Mouse (Mus musculus): ENCODE results near the gene Ildr1. TPM values are rescaled to one million over a fixed set of nuclear protein-coding genes. Genes with fewer than 3 reads are reported as not detected.

Ildr1 gene
- polyA plus RNA-seq, 2 experiments: 0.03 to 0.08 TPM

DNA sequence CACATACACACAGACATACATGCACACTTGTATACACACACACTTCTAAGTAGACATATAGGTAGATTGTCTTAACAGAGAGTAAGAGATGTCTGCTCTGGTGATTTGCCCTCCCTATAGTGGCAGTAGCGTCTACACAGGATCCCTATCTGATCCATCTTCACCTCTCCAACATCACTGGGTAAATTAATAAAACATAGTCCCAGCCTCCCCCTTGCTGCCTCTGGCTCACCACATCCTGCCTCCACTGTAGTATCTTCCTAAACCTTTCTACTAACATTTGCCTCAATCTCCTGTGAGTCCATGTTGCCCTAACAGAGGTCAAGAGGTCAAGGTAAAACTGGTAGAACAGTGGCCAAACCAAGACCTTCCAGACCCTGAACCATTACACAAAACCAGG, 38.6 kb upstream of the Ildr1 start:
- H3K27ac ChIP-seq: no peak overlapping the region
- no peak overlapping the region for H3K9ac ChIP-seq (replicated peaks)
- 69% methylated on average over 1 of the region's 1 CpGs for WGBS (ENCODE audit: insufficient replicate concordance)
- DNase-seq (ENCODE audit: low read depth in 3 of 3, low spot score in 3 of 3): no peak
- H3K4me2 ChIP-seq (ENCODE audit: low read depth): no peak overlapping the region
- H3K27me3 ChIP-seq (ENCODE audit: control insufficient read depth, insufficient read depth, low read length): no peaks in the 10 kb centered on the region
- H3K4me1 ChIP-seq (replicated peaks; ENCODE audit: control insufficient read depth in 2 of 2, insufficient read depth in 2 of 2, low read length in 1 of 2): no peaks in the 10 kb centered on the region
- ATAC-seq (ENCODE audit: insufficient read depth): no peak
- no peaks in the 10 kb centered on the region for H3K9me3 ChIP-seq (ENCODE audit: control insufficient read depth, low read length)
- TF ChIP-seq EP300 (IDR thresholded peaks at IDR 0.05; ENCODE audit: low read depth) (no peak), CTCF (IDR thresholded peaks at IDR 0.05; ENCODE audit: low read depth) (no peak)
- no peaks in the 10 kb centered on the region for H3K36me3 ChIP-seq (replicated peaks; ENCODE audit: control insufficient read depth, insufficient read depth, low read depth)
- no peak overlapping the region for H3K4me3 ChIP-seq (ENCODE audit: insufficient read depth in 1 of 2, low read depth in 2 of 2, low read length in 2 of 2)

DNA sequence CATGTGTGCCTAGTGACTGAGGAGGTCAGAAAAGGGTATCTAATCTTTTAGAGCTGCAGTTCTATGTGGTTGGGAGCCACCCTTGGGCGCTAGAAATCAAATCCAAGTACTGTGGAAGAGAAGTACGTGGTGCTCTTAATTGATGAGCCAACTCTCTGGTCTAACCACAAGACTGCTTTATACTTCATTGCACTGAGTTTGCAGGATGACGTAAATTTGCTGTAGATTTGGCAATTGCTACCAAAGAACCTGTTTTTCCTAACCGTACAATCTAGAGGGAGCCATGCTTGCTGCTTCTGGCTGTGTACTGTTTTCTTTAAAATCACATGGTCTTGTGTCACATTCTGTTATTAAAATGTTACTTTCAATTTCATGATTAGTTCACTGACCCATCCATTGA, 37.9 kb upstream of the Ildr1 start:
- H3K4me2 ChIP-seq (ENCODE audit: low read depth): no peak overlapping the region
- no peaks in the 10 kb centered on the region for H3K27me3 ChIP-seq (ENCODE audit: control insufficient read depth, insufficient read depth, low read length)
- DNase-seq (ENCODE audit: low read depth in 3 of 3, low spot score in 3 of 3) (no peak), ATAC-seq (ENCODE audit: insufficient read depth) (no peak)
- no peaks in the 10 kb centered on the region for H3K4me1 ChIP-seq (replicated peaks; ENCODE audit: control insufficient read depth in 2 of 2, insufficient read depth in 2 of 2, low read length in 1 of 2)
- H3K4me3 ChIP-seq (ENCODE audit: insufficient read depth in 1 of 2, low read depth in 2 of 2, low read length in 2 of 2): no peak overlapping the region
- no peak overlapping the region for H3K27ac ChIP-seq
- no peak overlapping the region for H3K9ac ChIP-seq (replicated peaks)
- 46% methylated on average over 4 of the region's 4 CpGs for WGBS (ENCODE audit: insufficient replicate concordance)
- H3K36me3 ChIP-seq (replicated peaks; ENCODE audit: control insufficient read depth, insufficient read depth, low read depth): no peaks in the 10 kb centered on the region
- no peaks in the 10 kb centered on the region for H3K9me3 ChIP-seq (ENCODE audit: control insufficient read depth, low read length)
- no peak for TF ChIP-seq EP300 (IDR thresholded peaks at IDR 0.05; ENCODE audit: low read depth)
- no peak for TF ChIP-seq CTCF (IDR thresholded peaks at IDR 0.05; ENCODE audit: low read depth)

DNA sequence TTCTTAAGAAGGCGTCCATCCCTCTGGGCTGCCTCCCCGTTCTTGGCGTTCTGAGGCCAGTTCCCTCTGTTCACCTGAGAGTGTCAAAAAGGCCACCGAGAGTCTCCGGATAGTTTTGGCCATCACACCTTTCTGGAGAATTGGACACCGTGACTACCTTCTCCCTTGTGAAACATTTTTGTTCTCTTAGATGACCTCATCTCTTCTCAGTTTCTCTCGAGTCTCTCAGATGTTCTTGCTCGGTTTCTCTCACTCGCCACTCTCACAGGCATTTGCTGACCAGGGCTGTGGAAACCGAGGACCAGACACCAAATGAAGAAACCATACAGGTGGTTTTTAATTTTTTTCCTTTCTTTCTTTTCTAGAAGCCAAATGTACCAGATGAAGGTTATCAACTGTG, 32.4 kb upstream of the Ildr1 start:
- Histone ChIP-seq H3K4me3 (ENCODE audit: insufficient read depth in 1 of 2, low read depth in 2 of 2, low read length in 2 of 2) (no peak overlapping the region), H3K27ac (no peak overlapping the region), H3K9ac (replicated peaks) (no peak overlapping the region), H3K36me3 (replicated peaks; ENCODE audit: control insufficient read depth, insufficient read depth, low read depth) (no peaks in the 10 kb centered on the region), H3K4me2 (ENCODE audit: low read depth) (no peak overlapping the region), H3K9me3 (ENCODE audit: control insufficient read depth, low read length) (no peaks in the 10 kb centered on the region), H3K27me3 (ENCODE audit: control insufficient read depth, insufficient read depth, low read length) (no peaks in the 10 kb centered on the region), H3K4me1 (replicated peaks; ENCODE audit: control insufficient read depth in 2 of 2, insufficient read depth in 2 of 2, low read length in 1 of 2) (no peaks in the 10 kb centered on the region)
- no peak for DNase-seq (ENCODE audit: low read depth in 3 of 3, low spot score in 3 of 3)
- ATAC-seq (ENCODE audit: insufficient read depth): no peak
- TF ChIP-seq CTCF (IDR thresholded peaks at IDR 0.05; ENCODE audit: low read depth) (no peak), EP300 (IDR thresholded peaks at IDR 0.05; ENCODE audit: low read depth) (no peak)
- 71% methylated on average over 10 of the region's 10 CpGs for WGBS (ENCODE audit: insufficient replicate concordance)

DNA sequence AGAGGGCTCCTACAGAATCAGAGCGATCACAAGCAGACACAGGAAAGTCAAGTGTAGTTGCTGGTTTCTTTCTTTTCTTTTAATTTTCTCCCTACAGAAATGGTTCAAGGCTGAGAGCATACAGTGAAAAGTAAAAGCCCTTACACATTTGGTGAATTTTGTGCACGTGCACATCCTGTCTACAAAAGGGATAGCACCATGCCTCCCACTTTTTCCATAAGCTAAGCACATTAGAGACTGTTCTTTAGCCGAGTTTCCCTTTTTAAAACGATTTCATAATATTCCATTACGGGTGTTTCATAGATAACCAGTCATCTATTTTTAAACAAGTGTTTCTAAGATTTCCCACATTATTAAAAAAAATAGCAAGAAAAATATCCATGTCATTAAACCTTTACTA, 30.3 kb upstream of the Ildr1 start:
- H3K27me3 ChIP-seq (ENCODE audit: control insufficient read depth, insufficient read depth, low read length): no peaks in the 10 kb centered on the region
- no peak for TF ChIP-seq CTCF (IDR thresholded peaks at IDR 0.05; ENCODE audit: low read depth)
- TF ChIP-seq EP300 (IDR thresholded peaks at IDR 0.05; ENCODE audit: low read depth): no peak

DNA sequence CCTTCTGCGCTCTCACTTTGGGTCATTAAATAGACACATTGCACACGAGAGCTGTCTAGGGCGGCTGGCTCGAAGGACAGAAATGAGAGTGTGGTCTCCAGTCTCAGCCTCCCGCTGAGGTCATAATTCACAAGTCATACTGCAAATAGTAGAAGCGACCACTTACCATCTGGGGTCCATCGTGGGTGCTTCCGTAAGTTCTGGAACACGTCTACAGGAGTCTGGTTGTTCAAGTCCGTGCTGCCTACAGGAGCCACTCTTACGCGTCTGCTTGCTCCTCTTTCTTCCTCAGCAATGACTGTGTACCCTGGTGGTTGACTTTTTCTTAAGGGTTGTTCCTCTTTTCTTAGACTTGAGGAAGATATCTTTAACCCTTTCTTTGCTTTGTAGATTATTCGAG, 28.0 kb upstream of the Ildr1 start, which contains the start of gene Cd86:
Gene Cd86 (minus strand): TSS at position 300 of the 400 bp plus-strand sequence.
- no peak for DNase-seq (ENCODE audit: low read depth in 3 of 3, low spot score in 3 of 3)
- no peak within 1 kb of the TSS for H3K4me2 ChIP-seq (ENCODE audit: low read depth)

More for the DNA sequence above, 30.3 kb upstream of the Ildr1 start:
- no peak overlapping the region for H3K27ac ChIP-seq
- H3K4me3 ChIP-seq (ENCODE audit: insufficient read depth in 1 of 2, low read depth in 2 of 2, low read length in 2 of 2): no peak overlapping the region
- no peaks in the 10 kb centered on the region for H3K9me3 ChIP-seq (ENCODE audit: control insufficient read depth, low read length)
- H3K36me3 ChIP-seq (replicated peaks; ENCODE audit: control insufficient read depth, insufficient read depth, low read depth): no peaks in the 10 kb centered on the region
- ATAC-seq (ENCODE audit: insufficient read depth): no peak
- 52% methylated on average over 5 of the region's 5 CpGs for WGBS (ENCODE audit: insufficient replicate concordance)
- no peak overlapping the region for H3K4me2 ChIP-seq (ENCODE audit: low read depth)
- no peaks in the 10 kb centered on the region for H3K4me1 ChIP-seq (replicated peaks; ENCODE audit: control insufficient read depth in 2 of 2, insufficient read depth in 2 of 2, low read length in 1 of 2)
- no peak overlapping the region for H3K9ac ChIP-seq (replicated peaks)
- no peak for DNase-seq (ENCODE audit: low read depth in 3 of 3, low spot score in 3 of 3)

More for the DNA sequence above, 28.0 kb upstream of the Ildr1 start, which contains the start of gene Cd86:
- H3K9ac ChIP-seq (replicated peaks): no peak within 1 kb of the TSS
- no peaks in the 10 kb centered on the region for H3K9me3 ChIP-seq (ENCODE audit: control insufficient read depth, low read length)
- no peak for ATAC-seq (ENCODE audit: insufficient read depth)
- no peaks in the 10 kb centered on the region for H3K4me1 ChIP-seq (replicated peaks; ENCODE audit: control insufficient read depth in 2 of 2, insufficient read depth in 2 of 2, low read length in 1 of 2)
- H3K27ac ChIP-seq: no peak within 1 kb of the TSS
- TF ChIP-seq EP300 (IDR thresholded peaks at IDR 0.05; ENCODE audit: low read depth): no peak
- no peaks in the 10 kb centered on the region for H3K36me3 ChIP-seq (replicated peaks; ENCODE audit: control insufficient read depth, insufficient read depth, low read depth)
- 16% methylated on average over 13 of the region's 13 CpGs for WGBS (ENCODE audit: insufficient replicate concordance)
- no peaks in the 10 kb centered on the region for H3K27me3 ChIP-seq (ENCODE audit: control insufficient read depth, insufficient read depth, low read length)
- 0 out of 4 replicates have a peak within 1 kb of the TSS, but pooled peaks of 1 of the 2 experiments have one; percentile 9 for H3K4me3 ChIP-seq (ENCODE audit: insufficient read depth in 1 of 2, low read depth in 2 of 2, low read length in 2 of 2)

Measured in liver, embryonic 14.5 days (tissue).